Mouse (Mus musculus) layer of hippocampus, postnatal 25 days (tissue): ENCODE results near the gene Smyd3. TPM values are rescaled to one million over a fixed set of nuclear protein-coding genes. Genes with fewer than 3 reads are reported as not detected.
A peak's percentile ranks its signal among the peaks of the same experiment; 100 is the strongest.

Experiments
- DNase-seq, 2 experiments: peaks; one replicate each; pipeline ENCODE4 v3.0.0; 2022; ENCODE audit warnings: mixed read lengths in 2 of 2, low spot score in 1 of 2; ENCODE audit errors: extremely low spot score in 1 of 2
- total RNA-seq, 2 experiments: library from RNA; stranded (reverse); gene quantifications; 2 replicates each; pipeline ENCODE4 v1.2.3; 2021

The Smyd3 gene
- total RNA-seq: 10 to 100 TPM; 19.7 to 20.4 TPM

DNA sequence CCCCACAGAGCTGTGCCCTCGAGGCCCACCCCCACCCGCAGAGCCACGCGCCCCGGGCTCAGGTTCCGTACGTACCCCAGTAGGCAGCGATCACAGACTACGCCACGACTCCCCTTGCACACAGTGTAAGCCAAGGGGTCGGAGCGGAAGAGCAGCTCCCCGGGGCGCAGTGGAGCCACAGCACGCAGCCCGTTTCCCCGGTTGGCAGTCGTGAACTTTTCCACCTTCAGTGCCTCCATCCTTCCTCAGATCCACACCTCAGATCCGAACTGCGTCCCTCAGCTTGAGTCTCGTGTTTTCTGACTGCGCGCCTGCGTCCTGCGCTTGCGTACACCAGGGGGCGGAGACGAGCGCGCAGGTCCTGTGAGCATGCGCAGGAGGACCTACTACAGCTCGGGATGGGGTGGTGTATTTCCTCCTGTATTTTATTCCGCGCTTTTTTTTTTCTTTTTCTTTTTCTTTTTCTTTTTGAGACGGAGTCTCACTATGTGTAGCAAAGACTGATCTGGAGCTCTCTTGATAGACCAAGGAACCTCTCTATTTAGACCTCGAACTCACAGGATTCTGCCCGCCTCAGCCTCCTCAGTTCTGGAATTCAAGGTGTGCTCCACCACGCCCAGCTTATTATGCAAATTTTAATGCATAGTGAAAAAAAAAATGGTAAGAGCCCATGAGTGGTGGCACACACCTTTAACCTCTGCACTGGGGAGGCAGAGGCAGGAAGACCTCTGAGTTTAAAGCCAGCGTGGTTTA is at the start of gene Smyd3:
Gene Smyd3 (minus strand): TSS at position 329 of the 753 bp plus-strand sequence.
- DNase-seq: peak; percentile 61 to 81

DNA sequence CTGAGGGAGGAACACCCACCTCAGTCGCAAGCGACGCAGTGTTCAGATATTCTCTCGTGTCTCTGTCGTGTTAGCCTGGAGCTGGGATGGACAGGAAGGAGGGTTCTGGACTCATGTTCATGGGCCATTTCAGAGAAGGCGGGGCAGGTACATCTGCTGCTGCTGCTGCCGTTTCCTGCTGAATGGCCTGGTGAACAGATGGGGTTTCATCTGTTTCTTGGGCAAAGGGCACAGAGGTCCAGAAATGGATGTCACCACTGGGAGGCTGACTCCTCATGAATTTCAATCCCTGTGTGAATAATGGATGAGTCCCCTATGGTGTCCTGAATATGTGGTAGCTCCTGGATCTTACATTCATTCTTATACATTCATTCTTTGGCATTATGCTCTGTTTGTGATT is 49.7 kb upstream of the Smyd3 start:
- DNase-seq: no peak

DNA sequence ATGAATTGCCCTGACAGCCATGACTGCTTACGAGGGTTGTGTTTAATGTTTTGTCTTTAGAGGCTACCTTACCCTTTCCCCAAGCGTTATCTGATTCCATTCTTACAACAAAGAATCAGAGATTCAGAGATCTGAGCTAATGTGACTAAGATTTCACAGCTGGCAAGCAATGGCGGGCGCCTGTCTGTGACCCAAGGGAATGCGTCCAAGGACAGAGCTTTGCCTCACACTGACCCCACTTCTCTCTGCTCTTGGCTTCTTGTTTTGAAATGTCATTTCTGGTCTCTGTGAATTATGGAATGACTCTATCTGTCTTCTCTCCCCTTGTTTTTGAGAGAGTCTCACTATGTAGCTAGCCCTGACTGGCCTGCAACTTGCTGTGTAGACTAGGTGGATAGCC is 46.1 kb upstream of the Smyd3 start:
- DNase-seq: no peak

DNA sequence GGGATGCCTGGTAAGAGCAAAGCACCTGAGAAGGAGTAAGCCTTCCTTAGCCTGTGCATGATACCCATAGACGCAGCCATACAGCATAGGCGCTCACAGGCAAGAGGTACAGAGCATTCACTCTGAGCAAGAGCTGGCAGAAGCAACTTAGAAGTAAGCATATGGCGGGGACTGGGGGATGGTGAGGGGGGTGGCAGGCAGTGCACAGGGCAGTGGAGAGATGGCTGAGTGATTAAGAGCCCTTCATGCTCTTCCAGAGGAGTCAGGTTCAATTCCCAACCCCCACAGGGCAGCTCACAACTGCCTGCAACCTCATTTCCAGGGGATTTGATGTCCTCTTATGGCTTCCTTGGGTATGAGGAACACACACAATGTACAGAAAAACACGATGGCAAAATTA is 45.4 kb upstream of the Smyd3 start:
- no peak for DNase-seq

DNA sequence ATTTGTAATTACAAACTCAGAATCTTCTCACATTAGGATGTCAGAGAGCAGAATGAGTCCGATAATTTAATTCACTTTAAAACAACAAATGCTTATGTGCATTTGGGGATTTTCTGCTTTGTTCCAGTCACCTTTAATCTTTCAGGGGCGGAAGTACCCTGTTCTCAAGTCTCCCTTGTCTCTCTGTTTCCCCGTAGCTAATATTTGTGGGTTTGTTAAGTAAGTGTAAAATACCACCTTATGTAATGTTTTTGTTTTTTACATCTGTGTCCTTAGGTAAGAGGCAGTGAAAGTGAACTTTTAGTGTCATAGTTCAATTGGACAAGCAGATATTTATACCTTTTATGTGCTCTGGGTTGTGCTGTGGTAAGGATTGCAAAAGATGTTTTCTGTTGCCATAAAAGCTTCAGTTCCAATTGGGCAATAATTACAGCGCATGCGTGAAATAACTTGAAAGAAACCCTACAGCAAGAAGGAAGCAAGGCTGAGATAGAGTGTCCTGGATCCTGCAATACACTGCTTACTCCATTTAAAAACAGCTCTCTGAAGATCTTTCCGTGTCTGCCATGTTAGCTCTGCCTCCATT is 43.1 kb upstream of the Smyd3 start:
- no peak for DNase-seq

DNA sequence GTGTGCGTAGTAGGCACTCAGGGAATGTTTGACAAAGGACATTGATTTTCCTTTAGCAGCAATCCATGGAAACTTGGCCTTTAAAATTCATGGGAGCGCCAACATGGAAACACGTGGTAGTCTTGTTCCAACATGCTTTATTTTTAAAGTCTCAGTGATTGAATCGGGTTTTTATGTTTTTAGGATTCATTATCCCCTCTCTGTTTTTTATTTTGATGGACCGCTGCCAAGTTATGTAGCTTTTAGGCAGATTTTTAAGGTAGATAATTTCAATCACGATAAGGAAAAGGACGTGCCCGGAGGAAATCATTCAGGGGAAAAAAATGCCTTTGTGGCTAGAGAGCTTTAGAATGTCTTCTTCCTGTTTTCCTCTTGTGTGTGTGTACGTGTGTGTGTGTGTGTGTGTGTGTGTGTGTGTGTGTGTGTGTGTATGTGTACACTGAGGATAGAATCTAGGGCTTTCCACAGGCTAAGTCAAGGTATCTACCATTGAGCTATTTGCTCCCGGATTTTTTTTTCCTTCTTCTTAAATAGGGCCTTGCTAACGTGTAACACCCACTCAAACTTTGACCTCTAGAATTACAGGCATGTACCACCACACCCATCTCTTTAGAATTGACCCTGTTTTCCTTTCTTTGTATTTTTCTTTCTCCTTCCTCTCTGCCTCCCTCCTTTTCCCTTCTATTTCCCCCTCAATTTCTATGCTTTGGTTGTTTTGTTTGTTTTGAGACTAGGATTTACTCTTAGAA is 41.8 kb upstream of the Smyd3 start:
- DNase-seq: no peak

DNA sequence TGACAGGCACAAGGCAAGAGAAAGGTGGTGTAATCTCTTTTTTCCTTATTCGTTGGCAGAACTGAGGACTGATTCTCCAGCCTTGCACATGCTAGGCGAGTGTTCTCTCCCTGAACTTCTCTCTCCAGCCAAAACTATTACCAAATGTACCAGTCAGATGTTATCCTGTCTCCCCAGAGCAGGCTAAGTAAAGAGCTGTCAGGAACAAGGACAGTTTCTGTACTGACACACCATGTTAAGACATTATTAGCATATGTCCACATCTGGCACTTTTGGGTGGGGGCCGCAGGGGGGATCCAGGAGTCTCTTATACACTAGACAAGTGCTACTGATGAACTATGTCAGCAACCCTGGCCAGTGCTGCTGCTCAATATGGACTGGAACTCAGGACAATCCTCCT is 39.1 kb upstream of the Smyd3 start:
- no peak for DNase-seq

DNA sequence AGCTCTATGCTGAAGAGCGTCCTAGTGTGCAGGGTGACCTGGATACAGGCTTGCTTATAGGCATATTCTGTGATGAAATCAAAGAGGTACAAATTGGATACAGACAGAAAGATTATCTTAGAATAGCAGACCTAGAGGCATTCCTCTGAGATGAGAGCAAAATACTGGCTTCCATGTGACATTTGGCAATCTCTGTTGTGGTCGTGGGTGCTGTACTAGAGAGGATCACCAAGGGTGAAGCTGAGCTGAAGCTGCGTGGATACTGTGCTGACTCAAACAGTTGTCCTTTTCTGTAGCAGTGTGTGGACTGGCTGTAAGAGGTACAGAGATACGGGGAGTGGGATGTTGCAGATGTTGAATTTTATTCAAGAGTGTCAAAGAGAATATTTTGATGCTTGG is 36.1 kb upstream of the Smyd3 start:
- DNase-seq: no peak

DNA sequence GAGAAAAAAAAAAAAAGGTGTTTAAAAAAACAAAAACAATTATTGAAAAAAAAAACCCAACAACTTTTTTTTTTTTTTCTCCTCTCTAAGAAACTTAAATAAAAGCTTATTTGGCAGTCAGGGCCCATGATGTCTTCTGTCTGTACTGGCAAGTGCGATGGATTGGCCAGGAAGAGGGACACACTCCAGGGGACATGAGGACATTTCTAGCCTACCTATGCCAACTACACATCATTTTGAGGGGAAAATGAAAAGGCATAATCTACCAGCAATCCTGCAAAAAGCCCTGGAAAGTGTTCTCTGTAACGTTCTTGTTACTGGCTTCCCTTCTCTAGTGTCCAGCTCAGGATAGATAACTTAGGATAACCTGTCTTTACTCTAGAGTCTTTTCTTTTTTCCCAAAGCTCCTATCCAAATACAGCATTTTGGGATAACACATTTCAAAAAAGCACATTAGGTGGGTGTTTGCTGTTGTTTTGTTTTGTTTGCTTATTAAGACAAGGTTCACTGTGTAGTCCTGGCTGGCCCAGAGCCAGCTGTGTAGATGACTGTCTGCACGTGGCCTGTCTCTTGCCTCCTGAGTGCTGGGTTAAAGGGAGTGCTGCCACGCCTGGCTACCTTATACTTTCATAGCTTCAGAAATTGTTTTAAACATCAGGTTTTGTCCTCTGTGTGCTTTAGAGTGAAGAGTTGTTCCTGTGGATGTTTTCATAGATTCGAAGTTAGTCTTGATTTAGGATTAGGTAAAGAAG is 35.5 kb upstream of the Smyd3 start:
- DNase-seq: no peak

DNA sequence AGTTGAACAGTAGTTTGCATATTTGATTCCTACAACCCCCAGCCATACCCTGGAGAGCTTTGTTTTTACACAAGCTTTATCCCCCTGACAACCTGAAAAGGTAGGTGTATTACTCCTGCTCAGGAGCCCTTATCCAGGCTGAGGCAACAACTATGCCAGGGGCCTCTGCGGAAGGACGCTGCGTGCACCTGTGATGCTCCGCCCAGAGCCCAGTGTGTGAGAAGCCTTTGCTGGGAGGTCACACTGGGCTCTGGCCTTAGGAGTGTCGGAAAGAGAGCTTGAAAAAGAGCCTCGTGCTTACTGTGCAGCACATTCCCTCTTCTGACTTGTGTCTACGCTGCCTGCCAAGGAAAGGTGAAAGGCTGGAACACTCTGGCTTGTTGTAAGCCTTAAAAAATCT is 34.9 kb upstream of the Smyd3 start:
- no peak for DNase-seq

DNA sequence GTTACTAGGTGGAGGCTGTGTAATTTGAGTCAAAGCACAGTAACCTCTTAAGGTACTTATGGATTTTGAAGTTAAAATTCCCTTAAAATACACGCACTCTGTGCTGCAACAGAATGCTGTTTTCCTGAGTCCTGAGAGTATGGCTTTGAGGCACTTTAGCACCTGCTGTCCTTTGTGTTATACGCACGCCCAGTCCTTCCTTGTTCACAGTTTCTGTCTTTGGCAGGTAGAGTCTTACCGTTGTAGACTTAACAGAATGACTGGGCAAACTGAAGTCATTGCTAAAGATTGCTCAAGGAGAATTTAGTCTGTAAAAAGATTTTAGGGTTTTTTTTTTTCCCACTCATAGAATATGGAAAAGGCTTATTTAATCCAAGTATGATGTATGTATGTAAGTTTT is 34.1 kb upstream of the Smyd3 start:
- no peak for DNase-seq

DNA sequence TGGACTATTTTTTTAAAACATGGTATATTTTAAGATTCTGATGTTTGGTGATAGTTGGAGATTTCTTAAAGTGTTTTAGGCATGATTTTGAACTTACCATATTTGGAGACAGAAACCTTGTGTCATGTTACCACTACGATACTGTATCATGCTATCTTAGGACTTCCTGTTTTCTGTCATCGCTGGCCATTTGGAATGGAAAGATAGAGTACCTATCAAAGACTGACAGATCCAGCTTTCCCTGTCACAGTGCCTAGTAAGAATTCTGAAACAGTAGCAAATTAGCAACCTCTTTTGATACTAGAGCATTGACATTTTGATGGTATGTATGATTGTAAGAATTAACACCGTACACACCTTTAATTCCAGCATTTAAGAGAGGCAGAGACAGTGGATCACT is 33.5 kb upstream of the Smyd3 start:
- no peak for DNase-seq

DNA sequence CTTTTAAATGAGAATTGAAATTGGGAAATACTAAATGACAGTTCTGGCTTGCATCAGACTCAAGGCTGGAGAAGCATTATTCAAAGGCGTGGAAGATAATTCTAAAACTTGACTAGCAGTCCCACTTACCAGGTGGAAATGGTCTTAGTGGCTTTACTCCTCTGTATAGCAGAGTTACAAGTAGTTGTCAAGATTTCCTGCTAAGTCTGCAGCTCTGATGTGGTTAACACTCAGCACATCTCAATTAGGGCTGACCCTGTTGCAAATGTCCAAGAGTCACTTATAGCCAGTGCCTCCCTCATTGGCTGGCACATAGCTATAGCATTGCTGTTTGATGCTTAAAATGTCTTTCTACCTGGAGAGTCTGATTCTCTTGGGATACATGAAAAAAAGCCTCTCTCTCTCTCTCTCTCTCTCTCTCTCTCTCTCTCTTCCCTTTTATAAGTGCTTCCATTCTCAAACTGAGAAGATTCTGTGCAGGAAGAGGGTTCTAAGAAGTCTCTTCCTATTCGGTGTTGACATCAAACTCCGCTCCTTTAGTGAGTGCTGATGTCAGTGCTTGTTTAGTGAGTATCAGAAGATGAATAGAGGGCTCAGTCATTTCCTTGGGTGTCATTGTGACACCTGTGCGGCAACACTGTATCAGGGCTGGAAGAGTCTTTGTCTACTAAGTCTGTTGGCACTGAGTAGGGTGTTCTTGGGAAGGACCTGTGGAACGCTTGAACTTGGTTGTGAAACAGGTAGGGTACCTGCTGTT is 31.3 kb upstream of the Smyd3 start:
- DNase-seq: no peak

DNA sequence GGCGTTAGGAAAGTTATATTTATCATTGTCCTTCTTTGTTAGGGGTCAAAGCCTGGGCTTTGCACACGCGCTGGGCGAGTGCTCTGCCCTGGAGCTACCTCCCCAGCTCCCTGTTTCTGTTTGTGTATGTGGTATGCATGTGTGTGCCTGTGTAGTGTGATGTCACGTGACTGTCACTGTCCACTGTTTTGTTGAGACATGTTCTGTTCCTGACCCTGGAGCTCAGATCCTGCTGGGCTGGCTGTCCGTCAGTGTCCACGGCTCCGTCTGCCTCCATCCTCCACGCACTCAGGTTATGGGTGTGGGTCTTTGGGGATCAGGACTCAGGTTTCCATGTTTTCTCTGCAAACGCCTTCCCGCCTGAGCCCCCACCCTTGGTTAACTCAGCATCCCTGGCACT is 30.4 kb upstream of the Smyd3 start:
- DNase-seq: no peak

DNA sequence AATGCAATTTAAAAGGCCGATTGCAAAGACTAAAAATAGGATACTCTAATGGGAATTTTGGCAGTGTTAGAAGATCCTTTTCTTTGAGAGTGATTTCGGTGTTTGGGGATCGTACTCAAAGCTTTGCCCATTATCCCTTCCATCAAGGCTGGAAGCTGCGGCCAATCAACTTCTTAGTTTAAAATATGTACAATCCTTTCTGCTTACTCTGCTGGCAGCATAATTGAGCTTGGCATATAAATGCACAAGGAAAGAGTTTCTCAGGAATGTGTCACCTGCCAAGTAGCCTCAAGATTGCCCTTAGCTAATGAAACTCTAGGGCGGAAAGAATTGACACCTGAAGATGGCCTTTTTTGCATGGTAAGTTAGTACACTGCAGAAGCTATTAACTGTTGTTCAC is 29.3 kb upstream of the Smyd3 start:
- no peak for DNase-seq

DNA sequence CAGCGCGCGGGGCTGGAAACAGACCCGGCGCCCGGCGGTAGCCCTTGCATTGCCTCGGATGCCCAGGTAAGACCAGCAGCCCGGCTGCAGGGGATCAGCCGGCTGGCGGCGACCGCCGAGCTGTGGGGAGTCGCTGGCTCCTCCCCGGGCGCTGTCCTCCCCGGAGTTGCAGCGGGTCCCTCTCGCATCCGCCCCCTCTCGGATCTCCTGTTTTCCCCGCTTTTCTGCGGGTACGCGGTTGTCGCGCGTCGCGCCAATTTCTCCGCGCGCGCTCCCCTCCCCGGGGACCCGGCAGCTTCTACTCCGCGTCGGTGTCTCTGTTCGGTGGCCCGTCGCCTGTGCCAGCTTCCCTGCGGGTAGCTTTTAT is 28.7 kb upstream of the Smyd3 start:
- peak in 1 of 2 experiments; percentile 43 for DNase-seq

DNA sequence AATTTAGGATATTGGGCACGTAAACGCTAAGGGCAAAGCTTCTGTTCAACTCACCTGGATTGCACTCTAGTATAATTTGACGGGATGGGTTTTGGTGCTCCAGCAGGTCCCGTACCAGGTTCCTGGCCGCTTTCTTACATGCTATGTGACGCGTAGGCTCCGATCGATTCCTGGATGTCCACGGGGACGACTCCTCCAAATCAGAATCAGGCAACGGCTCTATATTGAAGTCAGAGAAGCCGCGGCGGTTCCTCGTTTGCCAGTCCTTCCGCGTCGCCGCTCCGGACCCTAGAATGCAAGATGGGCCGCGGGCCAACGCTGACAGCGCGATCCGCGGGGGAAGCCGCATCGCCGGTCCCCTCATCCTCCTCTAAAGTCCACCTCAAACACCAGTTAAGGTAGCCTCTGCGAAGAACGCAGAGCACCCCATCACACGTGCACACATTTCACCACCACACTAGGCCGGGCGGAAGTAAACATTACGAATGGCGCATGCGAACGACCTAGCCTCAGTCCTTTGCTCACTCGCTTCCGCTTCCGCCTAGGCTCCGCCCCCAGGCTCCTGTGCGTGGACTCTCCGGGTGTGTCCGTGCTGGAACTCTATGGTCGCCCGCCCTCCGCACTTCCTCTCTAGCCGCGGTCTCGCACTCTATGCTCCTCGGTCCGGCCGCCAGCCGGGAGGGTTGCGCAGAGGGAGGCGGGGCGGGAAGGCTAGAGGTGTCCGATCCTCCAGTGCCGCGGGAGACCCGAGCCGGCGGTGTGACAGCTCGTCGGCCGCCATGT is 28.1 kb upstream of the Smyd3 start, which contains the start of the genes Tfb2m and Cnst:
Gene Tfb2m (minus strand): TSS at position 500 of the 783 bp plus-strand sequence.
Gene Cnst (plus strand): TSS at position 603 of the 783 bp plus-strand sequence.
- DNase-seq: peak; percentile 89 to 96

DNA sequence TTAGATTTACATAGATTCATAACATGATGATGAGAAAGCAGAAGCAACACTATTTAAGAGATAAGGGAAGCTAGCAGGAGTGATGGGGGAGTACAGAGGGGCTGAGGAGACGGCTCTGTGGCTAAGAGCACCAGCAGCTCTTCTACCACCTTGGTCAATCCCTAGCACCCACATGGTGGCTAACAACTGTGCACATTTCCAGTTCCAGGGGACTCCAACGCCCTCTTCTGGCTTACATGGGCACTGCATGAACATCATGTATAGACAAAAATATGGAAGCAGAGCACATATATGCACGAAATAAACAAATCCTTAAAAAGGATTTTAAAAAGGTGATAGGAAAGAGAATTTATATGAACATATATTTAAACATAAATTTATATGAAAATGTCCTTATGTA is 23.7 kb upstream of the Smyd3 start:
- no peak for DNase-seq

DNA sequence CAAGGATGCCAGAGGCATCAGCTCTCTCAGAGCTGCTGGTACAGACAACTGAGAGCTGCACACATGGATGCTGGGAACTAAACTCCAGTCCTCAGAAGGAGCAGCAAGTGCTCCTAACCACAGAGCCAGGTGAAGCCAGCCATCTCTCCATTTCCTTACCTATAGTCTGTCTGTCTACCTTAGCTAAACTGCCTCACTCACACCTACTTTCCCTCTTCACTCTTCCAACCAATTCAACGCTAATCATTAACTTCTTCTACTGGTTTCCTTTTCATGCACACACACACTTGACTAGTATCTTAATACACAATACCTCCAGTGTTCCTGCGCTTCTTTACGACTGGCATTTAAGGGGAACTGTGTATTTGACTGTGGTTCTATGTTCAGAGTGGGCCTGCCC is 22.0 kb upstream of the Smyd3 start:
- DNase-seq: no peak
